Mouse (Mus musculus) gastrocnemius, postnatal 25 days (tissue): ENCODE measurements around the gene Palld. TPM values are rescaled to one million over a fixed set of nuclear protein-coding genes. Genes with fewer than 3 reads are reported as not detected.

Experiments
- DNase-seq: peaks from one replicate; pipeline ENCODE4 v3.0.0; 2022
- total RNA-seq, 2 experiments: library from RNA; stranded (reverse); gene quantifications; 1 replicate in 1 of 2; 2 replicates in 1 of 2; pipeline ENCODE4 v1.2.3; 2021

Gene Palld
- total RNA-seq, 2 experiments from 2014 or later, result 90.9 to 120 TPM

DNA sequence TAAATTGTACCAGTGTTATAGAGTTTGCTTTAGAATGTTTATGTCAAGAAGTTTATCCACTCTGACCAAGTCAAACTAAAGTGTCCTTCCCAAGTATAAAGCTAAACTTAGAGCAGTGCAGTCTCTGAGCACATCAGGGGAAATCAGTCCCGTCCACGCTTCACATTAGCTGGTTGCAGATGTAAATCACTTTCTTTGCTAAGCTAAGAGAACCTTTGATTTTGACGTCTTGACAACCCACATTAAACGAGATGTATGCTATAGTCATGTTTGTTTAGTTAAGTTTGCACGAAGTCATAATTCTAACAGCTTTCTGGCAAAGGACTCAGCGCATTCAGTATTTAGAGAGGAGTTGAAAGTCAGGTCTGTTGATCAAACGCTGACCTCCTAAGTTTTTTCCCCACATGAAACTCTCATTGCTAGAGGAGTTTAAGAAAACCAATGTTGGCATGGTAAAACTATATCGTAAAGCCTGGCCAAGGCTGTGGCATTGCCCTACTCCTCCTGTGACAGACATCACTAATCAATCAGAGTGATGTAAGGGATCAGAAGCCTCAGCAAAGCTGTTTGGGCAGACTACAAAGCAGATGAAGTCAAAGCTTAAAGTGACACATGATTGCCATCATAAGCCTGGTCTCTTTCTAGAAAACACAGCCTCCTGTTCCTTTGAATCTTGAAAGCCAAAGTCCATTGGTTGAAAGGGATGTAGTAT, 177.0 kb downstream of the Palld start:
- no peak for DNase-seq

DNA sequence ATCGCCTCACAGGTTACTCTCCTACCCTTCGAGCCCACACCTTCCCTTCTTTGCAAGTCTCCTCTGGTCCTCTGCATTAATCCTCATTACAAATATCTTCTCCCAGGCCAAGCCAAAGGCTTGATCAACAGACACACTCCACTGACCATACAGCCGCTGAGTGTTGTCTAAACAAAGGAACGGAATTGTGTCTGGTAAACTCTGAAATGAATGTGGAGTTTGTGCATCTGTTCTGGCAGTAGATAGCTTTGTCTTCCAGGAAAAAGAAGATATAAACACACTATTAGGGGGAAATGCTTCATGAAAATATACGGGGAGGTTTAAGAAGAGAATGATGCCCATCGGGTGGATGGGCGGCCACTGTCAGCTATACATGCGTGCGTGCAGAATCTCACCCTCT, 180.3 kb downstream of the Palld start:
- DNase-seq, result no peak

DNA sequence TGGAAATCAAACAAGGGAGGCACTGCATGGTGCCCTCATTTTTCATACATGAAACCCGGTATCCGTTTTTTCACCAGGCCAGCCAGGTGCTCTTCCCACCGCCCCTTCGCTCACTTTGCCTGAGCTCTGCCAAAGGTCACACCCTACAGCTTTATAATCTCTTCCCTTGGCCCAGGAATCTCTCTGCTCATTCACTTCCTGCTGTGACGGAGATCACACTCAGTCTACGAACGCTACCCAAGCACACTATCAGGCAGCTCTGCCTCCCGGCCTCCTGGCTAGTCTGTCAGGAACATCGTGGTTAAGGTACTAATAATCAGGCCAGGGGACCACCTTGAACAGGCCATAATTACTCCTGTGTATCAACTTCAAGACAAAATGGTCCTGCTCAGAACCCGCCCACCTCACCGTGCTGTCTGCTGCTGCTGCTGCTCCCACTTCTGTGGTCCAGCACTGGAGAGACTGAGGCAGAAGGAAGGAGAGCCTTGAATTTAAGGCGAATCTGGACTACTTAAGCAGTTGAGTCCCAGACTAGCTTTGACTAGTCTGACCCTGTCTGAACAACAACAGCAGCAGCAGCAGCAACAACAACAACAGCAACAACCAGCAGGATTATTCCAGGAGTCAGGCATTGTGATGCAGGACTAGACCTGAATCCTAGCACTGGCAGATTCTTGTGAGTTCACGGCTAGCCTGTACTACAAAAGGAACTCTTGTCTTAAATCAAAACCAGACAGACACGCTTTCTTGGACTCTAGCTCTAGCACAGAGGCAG, 187.0 kb downstream of the Palld start:
- no peak for DNase-seq

DNA sequence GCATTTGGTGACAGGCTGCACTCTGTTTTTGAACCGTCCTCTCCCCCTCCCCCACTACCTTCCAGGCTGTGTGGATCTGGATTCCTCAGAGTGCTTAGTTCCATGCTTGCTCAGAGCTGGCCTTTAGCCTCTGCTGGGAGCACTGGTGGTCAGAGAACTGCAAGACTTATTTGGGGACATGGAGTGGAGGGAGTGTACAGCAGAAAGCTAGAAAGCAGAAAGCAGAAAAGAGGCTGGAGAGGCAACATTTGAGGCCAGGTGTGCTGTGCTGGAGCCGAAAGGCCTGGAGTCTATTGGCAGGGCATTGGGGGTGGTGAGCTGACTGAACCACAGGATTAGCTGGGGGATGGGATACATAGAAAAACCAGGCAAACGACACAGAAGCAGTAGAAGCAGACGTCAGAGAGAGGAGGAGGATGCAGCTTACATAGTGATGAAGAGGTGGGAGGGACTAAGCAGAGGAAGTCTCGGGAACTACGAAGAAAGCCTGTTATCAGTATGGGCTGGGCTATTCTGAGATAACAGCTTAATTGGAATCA, 188.1 kb downstream of the Palld start:
- DNase-seq, result no peak

DNA sequence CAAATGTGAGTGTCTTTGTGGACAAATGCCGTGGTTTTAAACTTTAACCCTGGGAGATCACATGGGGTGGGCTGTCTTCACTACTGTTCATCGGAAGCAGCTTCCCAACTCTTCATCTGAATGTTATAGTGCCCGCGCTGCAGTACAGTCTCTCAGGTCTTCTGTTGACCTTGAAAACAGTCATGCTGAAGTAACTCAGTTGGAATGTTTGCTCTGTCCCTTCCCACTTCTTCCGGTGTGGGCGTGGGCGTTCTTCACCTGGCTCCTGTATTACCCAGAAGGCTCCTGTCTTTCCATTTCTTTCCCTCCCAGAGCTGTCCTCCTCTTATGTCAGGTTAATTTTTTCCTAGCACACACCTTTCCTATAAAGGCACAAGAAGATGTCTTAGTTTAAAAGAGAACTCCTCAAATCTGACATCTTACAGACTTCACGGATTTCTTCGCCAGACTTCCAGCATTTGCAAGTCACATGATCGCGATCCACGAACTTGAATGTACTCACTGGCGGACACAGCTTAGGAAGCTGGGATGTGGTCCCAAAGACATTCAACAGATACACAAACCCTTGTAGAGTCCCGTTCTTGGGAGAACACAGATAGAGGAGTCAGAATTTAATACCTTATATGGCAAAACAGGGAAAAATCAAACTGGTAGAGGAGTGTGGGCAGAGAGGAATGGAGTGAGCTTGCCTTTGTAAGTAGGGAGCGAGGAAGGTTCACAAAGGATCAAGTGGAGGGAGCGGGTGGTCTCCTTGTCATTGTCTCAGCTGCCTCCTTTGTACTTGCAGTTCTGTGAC, 189.1 kb downstream of the Palld start:
- no peak for DNase-seq

DNA sequence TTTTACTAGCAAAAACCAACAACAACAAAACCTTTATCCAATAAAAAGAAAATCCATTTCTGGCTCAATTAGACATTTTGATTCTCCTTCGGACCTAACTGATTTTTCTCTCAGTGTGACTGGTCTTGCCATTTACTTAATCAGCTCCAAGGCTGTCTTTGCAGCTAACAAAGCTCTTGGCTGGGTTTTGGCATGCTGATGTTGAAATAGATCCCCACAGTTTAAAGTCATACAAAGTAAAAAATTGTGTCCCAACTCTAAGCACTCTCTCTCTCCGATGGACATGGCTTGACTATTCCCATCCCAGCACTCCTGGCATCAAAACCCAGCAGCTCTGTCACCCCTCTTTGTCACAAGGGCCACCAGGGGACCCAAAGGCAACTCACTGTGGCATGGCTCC, 190.1 kb downstream of the Palld start:
- no peak for DNase-seq

DNA sequence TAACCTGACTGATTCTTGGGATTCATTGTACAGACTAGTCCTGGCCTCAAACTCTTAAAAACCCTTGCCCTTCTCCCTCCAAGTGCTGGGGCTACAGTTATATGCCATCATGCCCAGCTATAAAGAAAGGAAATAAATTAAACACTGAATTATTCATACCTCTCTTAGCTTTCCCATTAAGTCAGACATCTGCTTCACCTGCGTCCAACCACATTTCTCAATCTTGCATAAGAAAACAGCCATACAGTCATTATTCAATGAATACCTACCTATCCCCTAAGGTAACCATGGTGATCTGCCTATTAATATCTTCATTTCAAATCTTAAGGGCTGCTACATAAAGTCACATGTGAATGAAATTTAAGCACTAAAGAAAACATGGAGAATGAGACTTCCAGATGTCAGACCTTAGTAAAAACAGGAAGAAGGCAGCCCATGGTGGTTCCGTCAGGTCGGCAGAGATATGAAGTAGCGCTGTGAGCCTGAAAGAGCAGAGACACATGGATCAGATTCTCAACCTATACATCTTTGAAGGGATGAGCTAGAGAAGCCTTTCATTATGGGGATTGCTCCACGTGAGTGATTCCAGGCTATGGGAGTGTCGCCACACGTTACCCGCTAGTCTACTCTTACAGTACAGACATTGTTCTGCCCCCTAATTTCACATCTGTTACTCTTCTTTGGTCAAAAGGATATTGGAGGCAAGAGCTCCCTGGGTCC, 193.7 kb downstream of the Palld start:
- no peak for DNase-seq

DNA sequence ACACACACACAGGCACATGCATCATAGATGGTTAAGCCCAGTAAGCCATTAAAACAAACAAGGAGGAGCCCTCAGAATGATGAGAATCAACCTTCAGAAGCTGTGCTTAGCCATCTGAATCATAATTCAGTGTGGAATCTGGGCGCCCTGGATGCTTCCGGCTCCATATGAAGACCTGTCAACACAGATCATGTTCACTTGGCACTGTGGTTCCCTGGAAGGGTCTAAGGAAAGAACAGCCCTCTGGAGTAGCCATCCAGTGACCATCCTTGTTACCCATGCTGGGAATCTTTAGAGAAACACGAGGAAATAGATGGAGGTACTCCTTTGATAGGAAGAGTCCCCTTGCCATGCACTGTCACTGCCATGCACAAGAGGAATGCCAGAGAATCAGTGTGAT, 197.0 kb downstream of the Palld start:
- no peak for DNase-seq

DNA sequence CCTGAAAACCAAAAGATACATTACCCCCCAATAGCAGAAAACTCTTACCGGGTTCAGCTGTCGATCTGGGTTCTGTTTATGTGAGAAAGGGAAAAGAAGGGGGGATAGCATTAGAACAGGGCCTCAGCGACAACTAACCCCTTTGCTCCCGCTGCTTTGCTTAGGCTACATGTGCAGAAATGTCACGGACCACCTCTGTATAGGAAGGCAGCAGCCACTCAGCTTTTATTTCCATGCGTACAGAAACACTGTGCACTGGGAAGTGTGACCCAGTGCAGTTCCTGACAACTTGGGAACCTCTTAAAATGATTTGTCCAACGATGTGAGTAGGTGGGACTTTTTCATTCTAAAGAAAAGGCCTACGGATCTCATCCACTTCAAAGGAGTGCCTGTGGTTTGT, 200.4 kb downstream of the Palld start:
- DNase-seq, result no peak

DNA sequence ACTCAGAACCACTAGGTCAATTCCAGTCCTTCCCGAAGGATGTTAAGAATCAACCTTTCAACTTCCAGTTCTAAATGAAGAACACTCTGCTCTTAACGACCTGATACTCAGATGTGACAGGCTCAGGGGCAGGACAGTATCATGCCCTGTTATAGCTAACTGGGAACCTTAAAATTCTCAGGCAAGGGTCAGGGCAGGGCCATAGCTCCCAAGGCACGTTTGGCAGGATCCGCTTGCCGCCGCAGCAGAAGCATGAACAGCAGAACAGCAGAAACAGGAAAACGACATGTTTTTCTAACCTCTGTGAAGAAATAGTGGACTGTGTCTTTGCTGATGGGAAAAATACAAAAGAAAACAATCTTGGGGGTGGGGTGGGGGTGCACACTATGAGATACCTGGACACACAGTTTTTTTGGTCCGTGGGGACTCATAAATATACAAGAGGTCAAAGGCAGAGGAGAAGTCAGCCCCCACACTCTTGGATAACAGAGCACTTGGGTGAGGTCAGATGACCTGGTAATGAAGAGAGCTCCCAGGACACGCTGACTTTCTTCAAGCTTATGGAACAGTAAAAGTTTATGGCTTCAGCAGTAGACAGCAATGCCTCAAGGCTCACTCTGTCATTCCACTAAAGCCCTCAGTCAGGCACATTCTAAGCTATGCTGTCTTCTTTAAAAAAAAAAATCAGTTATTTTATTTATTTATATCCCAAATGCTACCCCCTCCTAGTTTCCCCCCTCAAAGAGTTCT, 201.4 kb downstream of the Palld start:
- no peak for DNase-seq

DNA sequence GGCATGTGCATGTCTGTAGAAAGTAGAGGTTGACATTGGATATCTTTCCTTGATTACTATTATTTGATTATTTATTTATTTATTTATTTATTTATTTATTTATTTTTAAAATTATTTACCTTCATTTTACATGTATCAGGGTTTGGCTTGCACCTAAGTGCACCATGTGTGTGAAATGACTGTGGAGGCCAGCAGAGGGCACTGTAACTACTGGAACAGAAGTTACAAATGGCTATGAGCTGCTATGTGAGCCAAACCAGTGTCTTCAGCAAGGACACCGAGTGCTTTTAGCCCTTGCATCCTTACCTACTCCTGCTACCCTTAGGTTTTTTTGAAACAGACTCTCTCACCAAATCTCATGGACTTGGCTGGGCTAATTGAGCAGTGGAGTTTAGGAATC, 202.2 kb downstream of the Palld start:
- DNase-seq, result no peak

DNA sequence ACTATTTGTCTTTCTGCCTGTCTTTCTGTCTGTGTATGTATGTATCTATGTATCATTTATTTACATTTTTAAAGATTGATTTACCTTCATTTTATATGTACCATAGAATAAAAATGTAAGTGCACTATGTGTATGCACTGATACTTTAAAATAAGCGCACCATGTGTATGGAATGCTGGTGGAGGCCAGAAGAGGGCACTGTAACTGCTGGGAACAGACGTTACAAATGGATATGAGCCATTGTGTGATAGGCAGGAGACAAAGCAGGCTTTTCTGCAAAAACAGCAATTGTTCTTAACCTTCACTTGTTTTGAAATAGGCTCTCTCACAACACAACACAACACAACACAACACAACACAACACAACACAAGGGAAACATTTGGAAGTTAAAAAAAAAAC, 203.5 kb downstream of the Palld start:
- DNase-seq, result no peak

DNA sequence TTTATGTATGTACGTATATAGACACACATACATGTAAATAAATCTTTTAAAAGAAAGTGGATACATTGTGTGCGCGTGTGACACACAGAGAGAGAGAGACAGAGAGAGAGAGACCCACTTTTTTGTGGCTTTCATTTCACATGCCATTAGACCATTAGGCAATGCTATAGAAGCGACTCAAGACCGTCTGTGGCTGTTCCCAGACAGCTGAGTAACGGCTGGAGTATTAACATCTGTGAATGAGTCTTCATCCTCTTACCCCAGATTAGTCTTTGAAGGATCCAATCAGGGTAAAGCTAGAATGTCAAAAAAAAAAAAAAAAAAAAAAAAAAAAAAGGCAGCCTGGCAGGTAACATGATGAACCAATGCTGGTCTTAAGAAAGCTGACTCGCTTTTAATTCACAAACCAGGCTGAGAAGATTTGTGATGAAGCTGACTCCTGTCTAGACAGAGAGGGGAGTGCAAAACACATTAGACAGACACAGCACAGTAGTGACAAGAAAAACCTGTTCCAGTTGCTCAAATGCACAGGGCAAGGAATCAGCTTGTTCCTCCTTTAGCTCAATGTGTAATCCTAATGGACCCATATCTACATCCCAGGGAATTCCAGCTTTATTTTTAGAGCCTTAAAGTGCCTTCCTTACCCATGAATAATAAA, 204.6 kb downstream of the Palld start:
- DNase-seq, result no peak

DNA sequence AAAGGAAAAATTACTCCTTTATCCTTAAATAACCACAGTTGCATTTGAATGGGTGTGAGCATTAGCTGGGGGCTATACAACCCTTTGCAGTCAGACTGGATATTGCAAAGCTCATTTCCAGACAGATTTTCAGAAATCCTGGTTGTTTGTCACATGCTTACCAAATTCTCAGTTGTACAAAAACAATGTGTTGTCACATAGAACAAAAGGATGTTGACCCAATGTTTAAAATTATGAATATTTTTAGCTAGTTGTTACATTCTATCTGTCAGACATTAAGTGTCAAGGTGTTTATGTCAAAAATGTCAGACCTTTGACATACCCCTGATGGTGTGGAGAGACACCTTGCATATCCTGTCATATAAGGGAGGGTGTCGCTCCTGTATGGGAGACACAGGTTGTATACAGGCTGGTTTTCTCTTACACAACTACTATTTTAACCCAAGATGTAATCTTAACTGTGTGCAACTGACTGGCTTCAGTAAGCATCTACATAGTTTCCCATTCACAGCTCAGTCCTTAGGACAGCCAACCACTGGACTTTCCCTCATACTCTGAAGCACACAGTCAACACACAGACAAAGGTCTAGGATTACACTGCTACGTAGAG, 205.5 kb downstream of the Palld start:
- no peak for DNase-seq

DNA sequence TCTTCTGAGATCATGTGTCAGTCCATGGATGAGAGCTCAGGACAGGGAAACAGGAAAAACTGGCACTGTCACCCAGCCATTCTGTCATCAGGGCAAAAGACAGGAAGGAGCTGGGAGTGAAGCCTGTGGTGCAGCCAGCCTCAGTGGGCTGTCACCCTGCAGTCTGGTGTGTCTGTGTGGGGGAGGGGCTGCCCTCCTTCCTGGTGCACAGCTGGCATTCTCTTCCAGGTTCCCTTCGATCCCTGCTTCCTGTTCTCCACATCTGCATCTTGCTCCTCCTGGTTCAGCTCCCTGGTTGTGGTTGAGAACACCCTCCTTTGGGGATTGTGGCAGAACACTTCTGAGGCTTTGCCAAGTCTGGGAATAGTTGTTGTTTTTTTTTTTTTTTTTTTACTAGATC, 207.1 kb downstream of the Palld start:
- no peak for DNase-seq

DNA sequence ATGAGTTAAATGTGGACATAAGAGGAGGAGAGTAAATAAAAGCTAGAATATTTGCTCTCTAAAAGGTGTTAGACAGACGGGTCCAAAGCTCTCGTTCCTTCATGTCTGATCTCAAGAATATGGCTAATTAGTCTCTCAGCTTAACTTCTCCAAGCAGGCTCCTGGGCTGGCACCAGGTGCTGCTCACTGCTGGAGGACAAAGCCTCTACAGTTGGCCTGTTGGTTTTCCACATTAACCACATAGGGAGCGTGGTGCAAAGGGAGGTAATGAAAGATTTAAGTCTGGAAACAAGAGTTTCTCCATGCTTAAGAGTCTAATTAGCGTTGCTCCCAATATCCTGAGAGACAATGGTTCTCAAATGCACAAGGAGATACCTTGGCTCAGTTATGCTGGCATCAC, 209.6 kb downstream of the Palld start:
- no peak for DNase-seq

DNA sequence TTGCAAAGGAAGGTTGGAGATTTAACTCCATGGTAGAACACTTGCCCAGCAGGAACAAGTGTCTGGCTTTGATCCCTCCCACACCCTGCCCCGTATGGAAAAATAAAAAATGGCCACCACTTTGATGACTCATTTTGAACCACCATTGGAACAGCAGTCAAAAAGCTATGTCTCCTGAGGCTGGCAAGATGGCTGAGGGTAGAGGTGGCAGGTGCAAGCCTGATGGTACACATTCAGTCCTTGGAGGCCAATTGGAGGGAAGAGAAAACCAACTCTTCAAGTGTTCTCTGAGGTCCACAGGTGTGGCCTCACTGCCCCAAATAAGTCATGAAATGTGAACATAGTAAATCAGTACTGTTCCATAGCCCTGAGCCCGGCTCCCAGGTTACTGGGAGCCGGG, 210.4 kb downstream of the Palld start:
- DNase-seq, result no peak

DNA sequence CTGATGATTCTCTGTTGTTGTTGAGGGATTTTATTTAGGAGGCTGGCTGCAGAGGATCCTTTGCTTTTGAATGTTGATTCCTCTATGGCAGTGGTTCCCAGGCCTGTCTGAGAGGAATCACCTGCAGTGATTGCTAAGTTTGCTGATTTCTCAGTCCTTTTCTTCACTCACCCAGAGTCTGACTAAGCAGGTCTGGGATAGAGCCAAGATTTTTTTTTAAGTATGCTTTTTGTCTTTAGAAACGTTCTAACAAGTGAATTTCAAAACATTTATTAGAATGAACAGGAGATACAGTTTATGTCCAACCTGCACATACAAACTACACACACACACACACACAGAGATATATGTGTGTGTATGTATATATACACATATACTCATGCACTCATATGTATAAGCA, 211.1 kb downstream of the Palld start:
- DNase-seq, result no peak

DNA sequence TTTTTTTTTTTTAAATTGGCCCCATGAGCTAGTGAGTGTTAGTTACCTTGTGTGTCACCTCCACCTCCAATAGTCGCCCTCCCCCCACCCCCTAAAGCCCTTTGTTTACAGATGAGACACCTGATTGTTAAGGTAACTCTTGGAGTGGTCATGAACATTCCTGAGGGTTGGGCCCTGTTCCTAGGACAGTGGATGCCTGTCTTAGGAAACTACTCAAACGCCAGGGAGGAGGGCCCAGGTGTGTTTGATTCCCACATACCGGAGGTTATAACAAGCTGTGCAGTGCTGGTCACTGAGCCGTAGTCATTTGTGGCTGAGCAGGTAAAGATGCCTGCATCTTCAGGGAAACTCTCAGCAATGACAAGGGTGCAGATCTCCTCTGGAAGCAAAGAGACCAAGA, 215.4 kb downstream of the Palld start:
- no peak for DNase-seq

DNA sequence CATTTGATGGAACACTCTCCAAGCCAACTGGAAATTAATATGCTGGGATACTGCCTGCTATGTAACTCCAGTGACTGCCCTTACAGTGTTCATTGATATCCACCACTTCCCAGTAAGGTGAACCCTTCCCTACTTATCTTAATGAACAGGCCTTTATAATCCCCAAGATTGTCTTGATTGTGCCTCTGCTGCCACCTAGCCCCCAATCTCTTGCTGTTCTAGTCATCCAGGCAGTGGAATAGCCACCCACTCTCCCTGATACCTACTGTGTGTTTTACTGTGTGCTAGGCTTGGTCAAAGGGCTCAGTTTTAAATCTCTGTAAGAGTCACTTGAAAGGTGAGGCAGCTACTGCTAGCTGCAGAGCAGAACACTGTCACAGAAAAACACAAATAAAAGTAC, 216.2 kb downstream of the Palld start:
- no peak for DNase-seq
